Mouse (Mus musculus): Measurements from ENCODE around the gene Gstm3.
A peak's percentile ranks its signal among the peaks of the same experiment; 100 is the strongest.

Gstm3 gene

GRCm38 (mm10) chr3:107928691-107929090 lies 40.4 kb downstream of the Gstm3 start:
- no peak for DNase-seq

- DNase-seq, result no peak
These were observed 41.2 kb downstream of the Gstm3 start for GRCm38 (mm10) chr3:107927841-107928240.

GRCm38 (mm10) chr3:107925335-107925734 lies 43.7 kb downstream of the Gstm3 start:
- DNase-seq, result no peak

- DNase-seq, result no peak
These were observed 48.7 kb downstream of the Gstm3 start for GRCm38 (mm10) chr3:107920348-107920747.

- DNase-seq, result peak; percentile 31 to 70
These were observed 51.2 kb downstream of the Gstm3 start for GRCm38 (mm10) chr3:107917783-107918408.

- DNase-seq, result no peak
These were observed 52.0 kb downstream of the Gstm3 start for GRCm38 (mm10) chr3:107917097-107917496.

GRCm38 (mm10) chr3:107916674-107917073 lies 52.4 kb downstream of the Gstm3 start:
- DNase-seq, result no peak
